Mouse (Mus musculus) hindbrain, embryonic 14.5 days (tissue): ENCODE results near the gene Hist1h3e. TPM values are rescaled to one million over a fixed set of nuclear protein-coding genes. Genes with fewer than 3 reads are reported as not detected.
"Not testable (repeated sequence)": the region's sequence is repeated elsewhere in the genome, so short reads cannot be mapped to it uniquely, and the experiment has no call there.

Experiments used
- ATAC-seq: fragments of 200-750 bp; cut with Nextera tagmentation; 2 replicates; pipeline ENCODE4 v1.8.0; 2017; ENCODE audit warnings: moderate number of reproducible peaks, mild to moderate bottlenecking, moderate TSS enrichment, moderate library complexity; ENCODE audit not compliant: low FRiP score
- DNase-seq: peaks from one replicate; pipeline ENCODE4 v3.0.0-alpha.2; 2015; ENCODE audit warnings: low spot score
- H3K27ac ChIP-seq: fragments of 300-500 bp; sonication (generic); 2 replicates; pipeline ENCODE4 v1.5.1; 2014; ENCODE audit warnings: mild to moderate bottlenecking, moderate library complexity
- H3K27me3 ChIP-seq: fragments of 300-500 bp; sonication (generic); 2 replicates; pipeline ENCODE4 v1.6.1; 2014; ENCODE audit warnings: mild to moderate bottlenecking, low read length, mixed read lengths; ENCODE audit not compliant: control insufficient read depth, insufficient read depth
- H3K36me3 ChIP-seq: fragments of 300-500 bp; sonication (generic); replicated peaks from 2 replicates; pipeline ENCODE4 v1.6.1; 2014; ENCODE audit not compliant: control insufficient read depth, insufficient read depth
- H3K4me1 ChIP-seq: fragments of 300-500 bp; sonication (generic); replicated peaks from 2 replicates; pipeline ENCODE4 v1.6.1; 2014; ENCODE audit warnings: antibody characterized with exemption, low read length, mixed read lengths; ENCODE audit not compliant: control insufficient read depth, insufficient read depth
- H3K4me2 ChIP-seq: fragments of 300-500 bp; sonication (generic); replicated peaks from 2 replicates; pipeline ENCODE4 v1.6.1; 2014; ENCODE audit warnings: mild to moderate bottlenecking, moderate library complexity
- H3K4me3 ChIP-seq: fragments of 300-500 bp; sonication (generic); replicated peaks from 2 replicates; pipeline ENCODE4 v1.5.1; 2014; ENCODE audit warnings: mild to moderate bottlenecking, low read length
- H3K9ac ChIP-seq: fragments of 300-500 bp; sonication (generic); 2 replicates; pipeline ENCODE4 v1.6.1; 2014
- H3K9me3 ChIP-seq: fragments of 300-500 bp; sonication (generic); 2 replicates; pipeline ENCODE4 v1.6.1; 2016; ENCODE audit warnings: low read length; ENCODE audit not compliant: control insufficient read depth
- WGBS: fragments of 180-500 bp; shearing (Covaris S2); extraction: QIAGEN DNeasy Blood & Tissue Kit; methylation state at CpG from one replicate; pipeline ENCODE4 v1.1.7; 2014; 5-methylcytosine and 5-hydroxymethylcytosine counted together
- polyA plus RNA-seq: library from polyadenylated mRNA; unstranded; fragments of >200 nt; fragmentation: Nextera tagmentation; extraction: Ambion mirVana; gene quantifications from 2 replicates; pipeline ENCODE4 v1.2.1, GENCODE M21; 2014

The Hist1h3e gene
- polyA plus RNA-seq, 1 experiment from 2014 or later: 3.1 TPM

GRCm38 (mm10) chr13:23571022-23571503, 8.9 kb upstream of the Hist1h3e start, which contains the start of the genes Hist1h2ae and Hist1h2bg:
Hist1h2ae (minus strand) TSS chr13:23571220.
Hist1h2bg (plus strand) TSS chr13:23571396.
- H3K4me1 ChIP-seq: peaks cover 27% of the 10 kb centered on the region
- H3K36me3 ChIP-seq: no peaks in the 10 kb centered on the region
- no peaks in the 10 kb centered on the region for H3K9me3 ChIP-seq
- DNase-seq: peak; percentile 90
- H3K4me3 ChIP-seq: peak within 1 kb of the TSS; percentile 32
- H3K27ac ChIP-seq: peak within 1 kb of the TSS; percentile 85
- peak within 1 kb of the TSS; percentile 63 for H3K9ac ChIP-seq
- ATAC-seq: peak; percentile 93
- peak within 1 kb of the TSS; percentile 67 for H3K4me2 ChIP-seq
- H3K27me3 ChIP-seq: no peaks in the 10 kb centered on the region
- under 1% methylated on average over 18 of the region's 18 CpGs for WGBS

- 2% methylated on average over 22 of the region's 41 CpGs for WGBS
- H3K4me2 ChIP-seq: peak overlapping the region; percentile 67
- not testable (repeated sequence) for H3K9me3 ChIP-seq, H3K36me3 ChIP-seq, H3K27me3 ChIP-seq, DNase-seq, ATAC-seq
- peak overlapping the region; percentile 32 for H3K4me3 ChIP-seq
- H3K9ac ChIP-seq: peak overlapping the region; percentile 56
- H3K4me1 ChIP-seq: peaks cover 25% of the 10 kb centered on the region
- H3K27ac ChIP-seq: peak overlapping the region; percentile 85
These were observed 8.3 kb upstream of the Hist1h3e start for GRCm38 (mm10) chr13:23570261-23571021.

GRCm38 (mm10) chr13:23564482-23564881, 2.3 kb upstream of the Hist1h3e start:
- H3K4me1 ChIP-seq: no peaks in the 10 kb centered on the region
- no peaks in the 10 kb centered on the region for H3K27me3 ChIP-seq
- no peak for ATAC-seq
- H3K36me3 ChIP-seq: no peaks in the 10 kb centered on the region
- peak overlapping the region; percentile 96; the same call in 1 of the 2 replicates for H3K27ac ChIP-seq
- H3K4me2 ChIP-seq: no peak overlapping the region
- no peak overlapping the region for H3K4me3 ChIP-seq
- no peaks in the 10 kb centered on the region for H3K9me3 ChIP-seq
- no peak overlapping the region for H3K9ac ChIP-seq
- 86% methylated on average over 2 of the region's 2 CpGs for WGBS
- no peak for DNase-seq

GRCm38 (mm10) chr13:23562699-23563462, 712 bp upstream of the Hist1h3e start:
- WGBS: 3% methylated on average over 18 of the region's 18 CpGs

GRCm38 (mm10) chr13:23561531-23561882, 662 bp downstream of the Hist1h3e start:
- H3K36me3 ChIP-seq, H3K27me3 ChIP-seq, H3K4me1 ChIP-seq, H3K9me3 ChIP-seq, ATAC-seq, DNase-seq: not testable (repeated sequence)
- WGBS: 0% methylated on average over 2 of the region's 5 CpGs
- Histone ChIP-seq H3K4me3 (peak overlapping the region; percentile 34), H3K9ac (peak overlapping the region; percentile 62; the same call in 1 of the 2 replicates), H3K27ac (peak overlapping the region; percentile 96), H3K4me2 (peak overlapping the region; percentile 67)

More at GRCm38 (mm10) chr13:23562699-23563462, 712 bp upstream of the Hist1h3e start:
- Histone ChIP-seq H3K9ac (peak overlapping the region; percentile 62), H3K27me3 (no peaks in the 10 kb centered on the region), H3K9me3 (no peaks in the 10 kb centered on the region), H3K4me3 (peak overlapping the region; percentile 34), H3K4me2 (peak overlapping the region; percentile 67), H3K27ac (peak overlapping the region; percentile 96), H3K36me3 (no peaks in the 10 kb centered on the region), H3K4me1 (no peaks in the 10 kb centered on the region)
- DNase-seq: peak; percentile 83
- ATAC-seq: peak; percentile 63

- H3K4me2 ChIP-seq: peak overlapping the region; percentile 29; the same call in 1 of the 2 replicates
- H3K4me3 ChIP-seq, H3K36me3 ChIP-seq, H3K27ac ChIP-seq, H3K4me1 ChIP-seq, H3K9me3 ChIP-seq, ATAC-seq, H3K9ac ChIP-seq, H3K27me3 ChIP-seq, DNase-seq: not testable (repeated sequence)
- WGBS: 13% methylated on average over 2 of the region's 2 CpGs
These were observed 1.5 kb downstream of the Hist1h3e start for GRCm38 (mm10) chr13:23560699-23561098.

GRCm38 (mm10) chr13:23556906-23557305, 5.3 kb downstream of the Hist1h3e start:
- DNase-seq (no peak), ATAC-seq (no peak)
- 81% methylated on average over 3 of the region's 3 CpGs for WGBS
- no peak overlapping the region for H3K27ac ChIP-seq
- H3K27me3 ChIP-seq: no peaks in the 10 kb centered on the region
- H3K9ac ChIP-seq: no peak overlapping the region
- no peaks in the 10 kb centered on the region for H3K9me3 ChIP-seq
- peaks cover 16% of the 10 kb centered on the region for H3K4me1 ChIP-seq
- H3K4me2 ChIP-seq: peak overlapping the region; percentile 83
- H3K4me3 ChIP-seq: no peak overlapping the region
- H3K36me3 ChIP-seq: no peaks in the 10 kb centered on the region

GRCm38 (mm10) chr13:23555839-23556416, 6.2 kb downstream of the Hist1h3e start:
- H3K4me2 ChIP-seq: peak overlapping the region; percentile 83
- H3K36me3 ChIP-seq: no peaks in the 10 kb centered on the region
- WGBS: under 1% methylated on average over 18 of the region's 18 CpGs
- H3K27me3 ChIP-seq: no peaks in the 10 kb centered on the region
- H3K9ac ChIP-seq: peak overlapping the region; percentile 68
- DNase-seq: peak; percentile 94
- peak overlapping the region; percentile 88 for H3K27ac ChIP-seq
- peak; percentile 85 for ATAC-seq
- peak overlapping the region; percentile 46 for H3K4me3 ChIP-seq
- H3K9me3 ChIP-seq: no peaks in the 10 kb centered on the region
- H3K4me1 ChIP-seq: peaks cover 20% of the 10 kb centered on the region
